Mouse (Mus musculus): ENCODE measurements at regions not wholly inside any gene's neighbourhood (a gene's known extent, or its start where the extent isn't known, plus 50 kb on each side); places are given as distances from the start of the nearest gene placed in this dataset.
A peak's percentile ranks its signal among the peaks of the same experiment; 100 is the strongest.

DNA sequence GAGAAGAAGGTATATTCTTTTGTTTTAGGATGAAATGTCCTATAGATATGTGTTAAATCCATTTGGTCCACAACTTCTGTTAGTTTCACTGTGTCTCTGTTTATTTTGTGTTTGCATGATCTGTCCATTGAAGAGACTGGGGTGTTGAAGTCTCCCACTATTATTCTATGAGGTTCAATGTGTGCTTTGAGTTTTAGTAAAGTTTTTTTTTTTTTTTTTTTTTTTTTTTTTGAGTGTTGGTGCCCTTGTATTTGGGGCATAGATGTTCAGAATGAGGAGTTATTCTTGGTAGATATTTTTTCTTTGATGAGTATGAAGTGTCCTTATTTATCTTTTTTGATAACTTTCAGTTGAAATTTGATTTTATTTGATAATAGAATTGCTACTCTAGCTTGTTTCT, 301.4 kb upstream of the Tet2 start:
- no peak for DNase-seq (ENCODE audit: low spot score)

DNA sequence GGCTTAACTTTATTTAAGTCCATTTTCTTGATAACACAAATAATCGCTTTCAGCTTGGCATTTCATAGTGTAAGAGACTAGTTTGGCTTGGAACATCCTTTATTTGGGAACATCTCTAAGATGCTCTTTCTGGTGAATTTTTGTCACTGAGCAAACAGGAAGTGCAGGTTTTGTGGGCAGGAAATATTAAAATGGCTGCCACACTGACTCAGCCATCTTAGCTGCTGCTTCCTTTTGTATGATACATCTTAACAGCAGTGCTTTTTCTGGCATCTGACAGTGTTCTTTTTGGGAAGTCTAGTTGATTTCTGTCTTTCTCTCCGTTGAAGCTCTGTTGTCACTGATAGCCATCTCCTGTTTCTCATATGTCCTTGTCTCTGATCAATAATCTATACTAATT, 329.4 kb upstream of the Tet2 start:
- DNase-seq (ENCODE audit: low spot score): no peak

DNA sequence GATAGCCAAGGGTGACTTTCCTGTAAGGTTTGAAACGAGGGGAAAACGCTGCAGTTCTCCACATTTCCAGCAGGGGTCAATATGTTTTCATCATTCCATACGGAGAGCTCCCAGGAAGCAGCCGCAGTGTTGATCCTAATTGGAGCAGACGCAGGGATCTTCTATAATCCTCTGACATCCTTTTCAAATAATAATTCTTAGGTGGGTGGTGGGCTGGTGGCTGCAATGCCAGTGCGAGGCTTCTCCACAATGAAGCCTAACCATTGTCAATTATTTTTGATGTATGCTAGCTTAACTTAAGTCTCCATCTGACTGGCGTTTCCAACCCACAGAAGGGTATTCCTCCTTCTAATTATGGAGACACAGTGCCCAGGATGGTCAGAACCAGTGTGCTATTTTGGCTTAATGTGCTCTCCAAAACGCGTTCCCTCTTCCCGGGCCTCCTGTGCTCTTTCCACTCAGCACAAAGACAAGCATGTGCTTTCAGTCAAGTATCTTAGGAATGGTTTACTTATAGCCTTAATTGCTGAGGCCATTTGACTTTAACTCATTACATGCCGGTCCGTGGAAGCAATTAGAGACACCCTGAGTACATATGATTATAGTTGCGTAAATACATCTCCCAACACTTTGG, 331.6 kb upstream of the Tet2 start:
- peak; percentile 60 for DNase-seq (ENCODE audit: low spot score)

DNA sequence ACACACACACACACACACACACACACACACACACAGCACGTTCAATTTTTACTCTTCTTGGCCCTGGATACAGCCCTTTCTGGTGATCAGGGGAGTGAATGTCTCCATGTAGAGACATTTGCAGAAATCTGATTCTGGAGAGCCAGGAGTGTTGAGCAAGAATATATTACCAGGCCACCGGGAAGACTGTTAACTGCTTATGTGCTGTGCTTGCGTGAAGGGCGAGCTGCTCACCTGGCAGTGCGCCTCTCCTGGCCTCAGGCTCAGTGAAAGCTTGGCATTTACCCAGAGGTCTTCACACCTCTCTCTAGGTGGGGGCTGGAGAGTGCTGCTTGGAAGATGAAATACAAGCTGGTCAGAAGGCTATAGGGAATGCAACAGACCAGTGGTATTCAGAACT, 332.4 kb upstream of the Tet2 start:
- DNase-seq (ENCODE audit: low spot score): no peak

DNA sequence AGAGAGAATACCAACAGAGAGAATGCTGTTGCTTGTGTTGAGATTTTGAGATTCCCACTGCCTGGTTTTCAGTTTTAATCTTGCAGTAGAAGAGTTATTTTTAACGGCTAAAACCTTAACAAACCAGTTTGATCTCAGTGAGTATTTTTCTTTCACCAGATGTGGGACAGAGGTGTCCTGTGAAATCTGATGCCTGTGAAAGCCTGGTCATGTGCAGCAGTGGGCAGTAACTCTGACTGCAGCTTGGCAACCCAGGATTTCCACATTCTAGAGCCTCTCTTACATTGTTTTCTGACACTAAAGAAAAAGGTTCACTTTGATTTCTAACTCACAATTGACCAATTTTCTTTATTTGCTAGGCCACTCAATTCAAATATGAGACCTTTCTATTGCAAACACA, 335.7 kb upstream of the Tet2 start:
- DNase-seq (ENCODE audit: low spot score): no peak

DNA sequence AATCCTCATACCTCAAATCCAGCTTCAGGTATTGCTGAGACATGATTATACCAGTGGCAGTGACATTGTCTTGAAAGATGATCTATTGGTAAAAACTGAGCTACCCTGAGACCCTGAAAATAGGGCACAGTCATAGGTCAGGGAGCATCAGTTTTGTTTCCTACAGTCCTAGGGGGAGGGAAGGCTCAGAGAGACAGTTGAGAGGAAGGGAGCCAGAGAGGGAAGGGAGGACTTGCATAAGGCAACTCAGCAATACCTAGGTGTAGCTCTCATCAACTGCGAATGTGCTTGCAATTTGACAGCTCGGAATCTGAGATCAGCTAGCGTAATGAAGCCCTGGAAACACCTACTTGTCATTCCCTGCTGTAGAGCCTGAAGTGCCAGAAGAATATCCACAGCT, 334.4 kb upstream of the Cxxc4 start:
- no peak for DNase-seq (ENCODE audit: low spot score)

DNA sequence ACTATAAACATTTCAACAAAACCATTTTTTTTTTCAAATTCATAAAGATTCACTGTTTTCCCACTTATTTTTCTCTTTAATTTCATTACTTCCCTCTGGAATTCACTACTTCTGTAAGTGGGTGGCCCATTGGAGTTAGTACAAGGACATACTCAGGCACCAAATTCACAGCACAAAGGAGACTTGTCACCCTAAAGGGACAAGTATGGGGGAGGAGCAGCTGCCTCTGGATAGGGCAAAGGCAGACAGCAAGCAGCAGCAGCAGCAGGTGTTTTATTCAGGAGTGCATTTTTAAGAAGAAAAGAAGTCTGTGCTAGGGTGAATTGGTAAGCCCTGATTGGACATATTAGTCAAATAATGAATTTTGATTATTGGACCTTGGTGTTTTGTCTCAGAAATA, 314.1 kb upstream of the Cxxc4 start:
- DNase-seq (ENCODE audit: low spot score): no peak

DNA sequence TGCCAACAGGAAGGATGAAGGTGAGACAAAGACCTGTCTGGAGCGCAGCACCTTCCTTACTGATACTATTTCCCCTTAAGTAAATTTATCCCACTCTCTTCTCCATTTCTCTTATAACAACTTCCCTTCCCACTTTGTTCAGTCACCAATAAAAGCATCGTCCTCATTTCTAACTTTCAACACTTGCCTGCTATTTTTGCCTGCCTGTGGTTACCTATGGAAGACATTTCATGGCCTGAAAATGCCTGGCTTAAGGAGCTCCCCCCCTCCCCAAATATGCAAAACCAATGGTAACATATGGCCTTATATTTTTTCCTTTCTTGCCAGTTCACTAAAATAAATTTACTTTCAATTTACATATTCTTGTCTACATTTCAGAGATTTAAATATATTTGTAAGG, 271.0 kb upstream of the Cxxc4 start:
- DNase-seq (ENCODE audit: low spot score): no peak

DNA sequence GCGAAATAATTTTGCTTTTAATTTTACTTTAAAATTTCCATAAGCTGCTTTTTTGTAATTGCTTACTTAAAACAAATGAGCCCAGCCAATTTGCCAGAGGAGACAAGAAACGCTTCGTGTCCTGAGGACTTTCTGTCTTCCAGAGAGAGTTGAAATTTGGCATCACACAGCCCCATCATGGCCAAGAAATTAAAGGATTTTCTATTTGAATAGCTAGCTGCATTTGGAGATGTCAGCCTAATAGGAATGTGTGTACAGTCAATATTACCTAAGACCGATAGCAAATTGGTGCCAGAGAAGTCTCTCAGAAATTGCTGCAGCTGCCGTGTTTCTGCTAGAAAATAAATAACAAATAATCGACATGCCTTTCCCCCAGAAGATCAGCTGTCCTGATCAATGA, 268.1 kb upstream of the Cxxc4 start:
- no peak for DNase-seq (ENCODE audit: low spot score)

DNA sequence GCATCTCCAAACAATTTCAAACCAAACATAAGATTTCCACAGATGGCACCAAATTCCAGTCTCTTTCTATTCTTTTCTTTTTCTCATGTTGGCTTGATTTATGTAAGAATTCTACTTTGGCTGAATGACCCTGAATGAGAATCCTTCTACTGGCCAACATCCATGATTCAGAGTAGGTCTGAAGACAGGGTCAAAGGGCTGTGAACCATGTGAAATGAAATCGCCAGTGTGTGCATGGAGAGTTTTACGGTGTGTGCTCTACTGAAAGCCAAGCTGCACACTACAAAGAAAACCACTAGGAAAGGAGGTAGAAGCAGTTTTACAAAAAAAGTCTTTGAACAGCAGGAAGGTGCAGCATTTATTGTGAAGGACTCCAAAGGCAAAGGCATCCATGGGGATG, 263.5 kb upstream of the Cxxc4 start:
- DNase-seq (ENCODE audit: low spot score): no peak

DNA sequence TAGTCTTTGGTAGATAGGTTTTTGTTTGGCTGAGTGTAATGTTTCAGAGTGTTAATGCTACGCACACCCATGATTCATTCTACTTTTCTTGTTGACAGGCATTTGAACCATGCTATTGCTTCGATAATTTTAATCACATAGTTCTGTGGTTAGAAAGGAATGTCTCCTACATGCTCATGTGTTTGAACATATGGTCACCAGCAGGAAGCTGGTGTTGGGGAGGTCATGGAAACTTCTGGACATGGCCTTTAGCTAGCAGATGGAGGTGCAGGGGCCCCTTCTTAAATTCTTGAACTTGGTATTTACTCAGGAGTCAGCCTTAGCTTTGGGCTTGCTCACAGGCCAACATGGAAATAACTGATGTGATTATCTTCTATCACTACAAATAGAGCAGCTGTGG, 248.6 kb upstream of the Cxxc4 start:
- no peak for DNase-seq (ENCODE audit: low spot score)

DNA sequence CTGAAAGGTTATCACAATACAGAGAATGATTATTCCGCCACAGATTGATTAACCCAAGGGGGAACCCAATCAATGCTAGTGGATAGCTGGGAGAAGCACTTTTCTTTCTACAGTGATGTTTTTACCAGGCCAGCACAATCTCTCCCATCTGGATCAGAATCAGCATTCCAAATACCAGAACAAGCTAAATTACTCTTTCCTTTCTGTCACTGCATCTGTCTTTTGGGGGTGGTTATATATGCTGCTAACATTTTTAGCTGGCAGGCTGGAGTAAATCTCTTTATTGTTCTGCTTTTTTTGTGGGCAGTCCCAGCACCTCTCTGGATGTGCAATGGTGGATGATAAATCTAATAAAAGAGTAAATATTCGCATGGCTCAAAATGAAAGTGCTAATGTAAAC, 242.3 kb upstream of the Cxxc4 start:
- DNase-seq (ENCODE audit: low spot score): no peak

DNA sequence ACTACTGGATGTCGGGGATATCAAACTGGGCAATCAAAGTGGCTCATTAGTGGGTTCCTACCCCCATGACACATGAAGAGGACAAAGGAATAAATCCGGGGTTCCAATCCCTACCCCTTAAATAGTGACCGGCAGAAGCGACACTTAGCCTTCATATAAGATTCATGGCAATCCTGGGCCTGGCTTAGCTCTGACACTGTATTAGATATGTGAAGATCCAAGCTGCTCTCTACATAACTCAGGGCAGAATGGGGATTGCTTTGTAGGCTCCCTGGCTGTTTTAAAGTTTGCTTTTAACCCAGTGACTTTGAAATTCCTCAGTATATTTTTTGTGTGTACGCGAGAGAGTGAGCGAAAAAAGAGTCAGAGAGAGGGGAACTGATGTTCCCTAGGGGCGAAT, 236.3 kb upstream of the Cxxc4 start:
- no peak for DNase-seq (ENCODE audit: low spot score)

DNA sequence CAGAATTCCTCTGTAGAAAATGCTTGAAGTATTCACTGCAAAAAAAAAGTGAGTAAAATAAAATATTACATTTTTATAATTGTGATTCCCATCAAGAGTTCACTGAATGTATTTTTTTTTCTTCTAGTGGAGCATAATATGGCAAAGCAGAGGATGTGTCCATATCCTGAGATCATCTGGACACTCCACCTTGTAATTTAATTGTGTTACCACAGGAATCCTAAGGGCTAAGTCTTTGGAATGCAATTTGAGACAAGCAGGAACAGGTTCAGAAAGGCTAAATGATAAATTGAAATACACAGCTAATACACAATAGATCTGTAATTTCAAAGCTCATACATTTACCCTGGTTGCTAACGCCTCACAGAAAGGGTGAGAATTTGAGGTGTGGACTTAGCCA, 235.7 kb upstream of the Cxxc4 start:
- DNase-seq (ENCODE audit: low spot score): no peak

DNA sequence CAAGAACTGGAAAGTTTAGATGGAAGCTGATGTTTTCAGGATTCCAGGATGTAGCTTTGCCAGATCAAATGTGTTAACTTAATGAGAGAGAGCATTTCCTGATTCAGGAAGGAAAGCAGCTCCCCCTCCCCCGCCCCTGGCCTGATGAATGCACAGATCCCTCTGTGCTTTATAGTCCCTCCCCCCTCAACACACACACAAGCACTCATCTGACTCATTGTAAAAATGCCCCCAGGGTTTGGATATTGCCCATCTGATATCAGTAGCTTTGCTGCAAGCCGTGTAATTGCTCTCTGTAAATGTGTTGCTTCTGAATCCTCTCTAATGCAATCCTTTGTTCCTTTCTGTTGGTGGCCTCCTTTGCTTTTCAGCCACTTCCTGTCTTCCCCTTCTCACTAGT, 221.5 kb upstream of the Cxxc4 start:
- DNase-seq (ENCODE audit: low spot score): no peak

DNA sequence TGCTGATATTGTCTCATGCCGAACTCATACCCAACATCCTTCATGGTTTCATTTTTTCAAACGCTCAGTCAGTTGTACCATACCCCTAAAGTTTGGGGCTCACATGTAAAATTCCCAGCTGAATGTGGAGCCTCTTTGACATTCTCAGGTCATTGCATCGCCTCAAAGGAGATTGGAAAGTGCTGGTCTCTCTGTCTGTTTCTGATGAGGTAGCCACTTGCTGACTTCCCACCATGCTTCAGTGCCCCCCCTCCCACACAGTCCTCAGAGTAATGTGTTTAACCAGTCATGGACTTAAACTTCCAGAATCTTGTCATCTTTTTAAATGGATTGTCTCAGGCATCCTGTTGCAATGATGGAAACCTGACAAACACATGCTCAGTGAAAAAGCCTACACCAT, 220.9 kb upstream of the Cxxc4 start:
- no peak for DNase-seq (ENCODE audit: low spot score)

DNA sequence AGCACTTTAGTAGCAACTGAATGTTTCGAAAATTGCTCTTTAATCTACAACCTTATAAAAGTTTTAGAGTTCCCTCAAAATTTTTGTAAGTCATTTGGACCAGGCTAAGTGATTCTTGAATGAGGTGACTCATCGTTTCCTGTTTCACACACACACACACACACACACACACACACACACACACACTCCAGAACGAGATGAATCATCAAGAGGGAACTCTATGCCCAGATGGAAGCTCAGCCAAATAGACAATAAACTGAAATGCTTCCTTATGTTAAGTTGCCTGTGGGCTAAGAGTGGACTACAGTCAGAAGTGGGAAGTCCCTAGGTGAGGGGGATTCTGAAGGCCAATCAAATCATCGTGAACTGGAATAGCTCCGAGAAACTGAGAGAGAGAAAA, 202.4 kb upstream of the Cxxc4 start:
- DNase-seq (ENCODE audit: low spot score): no peak

DNA sequence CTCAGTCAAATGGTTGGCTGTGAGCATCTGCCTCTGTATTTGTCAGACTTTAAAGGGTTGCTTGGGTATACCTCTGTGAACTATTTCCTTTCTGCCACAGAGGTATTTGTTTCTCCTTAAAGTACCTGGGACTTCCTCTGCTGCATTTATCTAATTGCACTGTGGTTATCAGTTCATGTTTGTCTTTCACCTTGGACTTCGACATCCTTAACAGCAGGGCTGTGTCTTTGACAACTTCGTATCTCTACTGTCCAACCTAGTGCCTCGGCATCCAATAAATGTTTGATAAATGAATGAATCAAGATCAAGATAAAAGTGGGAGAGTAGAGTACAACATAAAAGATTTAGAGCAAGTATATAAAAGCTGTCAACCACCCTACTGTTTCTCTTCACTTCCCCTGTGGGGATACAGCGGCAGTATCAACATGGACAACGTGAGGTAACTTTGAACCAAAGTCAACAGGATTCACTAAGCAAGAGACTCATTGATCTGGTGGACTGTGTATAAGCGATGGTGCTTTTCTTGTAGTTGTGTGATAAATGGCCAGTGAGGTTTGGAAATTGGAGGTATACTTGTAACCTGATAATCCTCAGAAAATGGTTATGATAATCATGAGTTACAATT, 199.9 kb upstream of the Cxxc4 start:
- no peak for DNase-seq (ENCODE audit: low spot score)

DNA sequence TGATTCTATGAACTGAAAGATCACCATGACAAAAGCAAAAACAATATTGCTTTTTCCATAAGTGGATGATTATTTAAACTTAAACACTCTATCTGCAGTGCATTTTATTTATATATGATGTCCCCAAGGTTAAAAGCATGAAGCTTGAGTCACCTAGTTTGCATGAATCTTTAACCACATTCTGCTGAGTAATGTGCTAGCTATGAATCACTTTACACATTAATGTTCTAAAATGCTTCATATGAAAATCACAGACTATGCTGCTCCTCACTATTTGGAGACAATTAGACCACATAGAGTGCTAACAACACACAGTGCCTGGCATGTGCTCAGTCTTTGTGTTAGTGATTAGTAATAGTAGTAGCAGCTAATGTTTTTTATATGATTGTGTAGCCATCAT, 185.6 kb upstream of the Cxxc4 start:
- DNase-seq (ENCODE audit: low spot score): no peak

DNA sequence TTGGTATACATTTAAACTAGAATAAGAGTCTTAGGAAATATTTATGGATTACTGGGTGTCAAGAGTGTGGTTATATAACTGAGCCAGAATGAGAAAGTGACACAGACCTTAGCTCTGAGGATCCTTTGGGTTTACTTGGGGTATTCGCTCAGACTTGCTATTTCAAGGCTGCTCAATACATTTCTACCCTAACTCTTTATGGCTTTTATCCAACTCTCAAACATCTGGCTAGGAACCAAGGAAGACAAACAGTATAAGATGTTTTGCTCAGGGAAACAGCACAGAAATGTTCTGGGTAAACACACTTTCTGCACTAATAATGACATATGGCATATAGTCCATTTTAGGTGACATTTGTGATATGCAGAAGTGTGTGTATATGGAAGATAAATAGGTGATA, 153.8 kb upstream of the Cxxc4 start:
- DNase-seq (ENCODE audit: low spot score): no peak

DNA sequence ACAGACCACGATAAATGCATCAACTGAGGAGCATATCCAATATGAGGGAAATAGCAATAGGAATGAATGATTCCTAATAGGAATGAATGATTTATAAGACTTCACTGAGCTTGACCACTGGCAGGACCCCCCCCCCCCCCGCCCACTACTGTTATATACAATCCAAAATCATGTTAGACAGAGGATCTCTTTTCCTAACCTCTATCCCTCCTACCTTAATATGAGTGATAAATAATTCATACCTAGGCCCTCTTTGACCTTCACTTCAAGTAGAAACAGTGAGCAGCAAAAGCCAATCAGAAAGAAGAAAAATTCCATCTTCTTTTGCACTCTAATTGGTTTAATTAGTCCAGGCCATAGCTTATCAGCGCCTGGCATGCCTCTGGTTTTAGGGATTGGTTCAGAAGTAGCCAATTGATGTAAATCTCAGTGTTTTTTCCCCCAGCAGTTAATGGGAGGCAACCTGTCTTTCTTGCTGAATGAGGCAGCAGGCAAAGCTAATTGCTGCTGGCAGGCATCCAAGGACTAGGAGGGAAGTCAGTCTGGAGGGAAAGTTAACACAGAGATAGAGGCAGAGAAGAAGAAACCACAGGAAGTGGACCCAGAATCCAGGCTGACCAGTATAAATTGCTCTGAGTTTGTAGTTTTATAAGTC, 136.7 kb upstream of the Cxxc4 start:
- no peak for DNase-seq (ENCODE audit: low spot score)

DNA sequence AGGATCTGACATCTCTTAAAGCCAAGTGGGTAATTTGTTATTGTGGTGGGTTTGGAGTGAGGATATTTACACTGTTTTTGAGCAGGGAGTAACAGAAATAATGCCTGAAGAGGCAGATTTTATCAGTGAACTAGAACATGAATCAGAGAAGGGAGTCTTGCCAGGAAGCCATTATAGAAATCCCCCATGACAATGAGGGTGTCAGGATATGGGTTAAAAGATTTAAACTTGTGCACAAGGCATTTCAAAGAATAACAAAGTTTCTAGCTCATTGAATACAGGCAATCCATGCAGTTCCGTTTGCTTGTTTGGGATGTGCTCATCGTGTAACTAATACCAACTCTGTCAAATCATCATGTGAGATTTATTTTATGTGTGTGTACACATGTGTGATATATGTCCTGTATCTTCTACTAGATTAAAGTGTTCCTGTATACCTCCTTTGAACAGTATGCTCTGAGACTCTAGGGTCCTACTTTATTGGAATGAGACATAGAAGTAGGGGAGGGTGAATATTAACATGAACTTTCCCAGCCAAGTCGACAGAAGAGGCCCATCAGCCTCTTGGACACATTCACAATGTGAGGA, 134.0 kb upstream of the Cxxc4 start:
- no peak for DNase-seq (ENCODE audit: low spot score)

DNA sequence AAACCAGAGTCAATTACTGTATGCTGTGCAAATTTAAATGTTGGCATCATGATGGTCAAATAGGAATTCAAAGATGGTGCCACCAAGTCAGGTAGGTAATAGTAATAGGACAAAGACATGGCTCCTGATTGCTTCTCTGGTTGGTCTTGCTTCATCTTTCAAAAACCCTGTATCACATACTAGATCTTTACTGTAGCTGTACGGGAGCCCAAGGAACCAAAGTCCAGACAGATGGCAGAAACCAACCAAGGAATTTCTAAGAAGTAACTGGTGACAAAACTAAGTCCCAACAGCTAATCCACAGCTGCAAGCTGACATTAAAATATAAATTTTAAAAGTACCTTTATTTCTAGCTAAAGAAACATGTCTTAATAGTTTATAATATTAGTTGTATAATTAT, 131.7 kb upstream of the Cxxc4 start:
- no peak for DNase-seq (ENCODE audit: low spot score)

DNA sequence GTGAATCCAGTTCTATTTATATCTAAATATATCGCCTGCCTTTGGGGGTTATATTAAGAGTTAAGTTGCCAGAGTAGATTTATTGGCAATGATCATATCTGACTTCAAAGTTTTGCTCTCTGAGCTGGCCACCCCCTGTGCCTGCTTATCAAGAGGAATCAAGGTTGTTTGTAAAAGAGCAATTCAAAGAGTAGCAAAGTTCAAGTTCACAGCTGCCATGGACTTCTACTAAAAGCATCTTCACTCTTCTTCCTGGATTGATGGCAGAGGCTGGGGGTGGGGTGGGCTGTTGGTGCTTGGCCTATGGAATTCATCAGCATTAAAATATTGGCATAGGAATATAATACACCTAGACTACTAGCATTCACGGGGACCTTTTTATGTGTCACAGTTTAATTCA, 131.2 kb upstream of the Cxxc4 start:
- no peak for DNase-seq (ENCODE audit: low spot score)

All from lung, postnatal 25 days (tissue).